Comparison of ENCODE assay signal across 10 mouse cellular contexts in genomic region chr16:16865696-16866561, GRCm38 (mm10). TPM values are rescaled to one million over a fixed set of nuclear protein-coding genes. Genes with fewer than 3 reads are reported as not detected.
DNase-seq lines count a peak whose midpoint lies in the region; ATAC-seq and TF ChIP-seq lines count a peak whose summit lies in the region.
"Had no signal": no experiment of that assay in that cellular context is flagged by ENCODE, and none has a peak within 500 bp of the region (broad histone marks: within the 10 kb centered on the region; RNA-seq: fewer than 3 reads in every experiment).

No protein-coding gene starts in this region.

- TF ChIP-seq CTCF in kidney, adult 2 months (conservative IDR thresholded peaks at IDR 0.05; ENCODE audit: insufficient read depth, insufficient read length, low read depth, low read length), result no peak

- H3K27ac ChIP-seq in kidney, adult 2 months (ENCODE audit: insufficient read depth, low read depth, low read length), result peak overlapping the region; percentile 91
- H3K27ac ChIP-seq in forebrain, embryonic 11.5 days (ENCODE audit: low read depth, low read length), result no peak overlapping the region
- H3K27ac ChIP-seq: neural tube, embryonic 13.5 days had no signal

- H3K36me3 ChIP-seq in kidney, adult 2 months (ENCODE audit: control insufficient read depth, insufficient read depth, low read length), result no peaks in the 10 kb centered on the region
- H3K36me3 ChIP-seq in forebrain, embryonic 11.5 days (ENCODE audit: control insufficient read depth, insufficient read depth, low read length), result no peaks in the 10 kb centered on the region
- H3K36me3 ChIP-seq: neural tube, embryonic 13.5 days had no signal

- TF ChIP-seq POLR2A in kidney, adult 2 months (IDR thresholded peaks at IDR 0.05; ENCODE audit: low read depth, low read length), result no peak

- no peak for ATAC-seq in CD4-positive, CD25-positive, alpha-beta regulatory T cell, adult 4 months
- ATAC-seq in forebrain, embryonic 11.5 days (replicated peaks; ENCODE audit: low FRiP score), result no peak

- no peaks in the 10 kb centered on the region for H3K9me3 ChIP-seq in forebrain, embryonic 11.5 days (ENCODE audit: control insufficient read depth, low read length)
- H3K9me3 ChIP-seq: neural tube, embryonic 13.5 days had no signal

- H3K4me1 ChIP-seq in kidney, adult 2 months (ENCODE audit: control insufficient read depth, insufficient read depth, low read length), result no peaks in the 10 kb centered on the region; the same call in 1 of the 2 replicates
- H3K4me1 ChIP-seq in forebrain, embryonic 11.5 days (replicated peaks; ENCODE audit: control insufficient read depth, insufficient read depth, low read length), result no peaks in the 10 kb centered on the region
- H3K4me1 ChIP-seq: neural tube, embryonic 13.5 days had no signal

- WGBS in kidney, adult 2 months, result 29% methylated on average over 5 of the region's 5 CpGs
- 62% methylated on average over 5 of the region's 5 CpGs for WGBS in forebrain, embryonic 11.5 days

- H3K27me3 ChIP-seq in kidney, adult 2 months (replicated peaks; ENCODE audit: control insufficient read depth, insufficient read depth, low read length), result no peaks in the 10 kb centered on the region
- H3K27me3 ChIP-seq in forebrain, embryonic 11.5 days (ENCODE audit: control insufficient read depth, insufficient read depth, low read length), result no peaks in the 10 kb centered on the region
- H3K27me3 ChIP-seq: neural tube, embryonic 13.5 days had no signal

- no peak overlapping the region for H3K4me3 ChIP-seq in kidney, adult 2 months (ENCODE audit: insufficient read depth, low read depth, low read length)
- H3K4me3 ChIP-seq in forebrain, embryonic 11.5 days (ENCODE audit: low read depth, low read length), result no peak overlapping the region
- H3K4me3 ChIP-seq: neural tube, embryonic 13.5 days had no signal

- no peak overlapping the region for H3K9ac ChIP-seq in forebrain, embryonic 11.5 days (ENCODE audit: low read length)
- H3K9ac ChIP-seq: neural tube, embryonic 13.5 days had no signal

- H3K4me2 ChIP-seq in forebrain, embryonic 11.5 days (ENCODE audit: low read depth, low read length, severe bottlenecking), result no peak overlapping the region
- H3K4me2 ChIP-seq: neural tube, embryonic 13.5 days had no signal

- peak; percentile 50 for DNase-seq in CD4-positive, CD25-positive, alpha-beta regulatory T cell, adult 2 months (ENCODE audit: low read depth, low spot score)
- DNase-seq in embryo, embryonic 9.5 days (ENCODE audit: extremely low spot score), result peak; percentile 8
- peak; percentile 89 for DNase-seq in kidney, adult 2 months
- DNase-seq in lung, postnatal 36 days, result peak; percentile 71
- DNase-seq in c-Kit-positive CD71-positive TER-119-positive erythroid progenitor cells, embryonic 14.5 days (ENCODE audit: low spot score), result no peak
- DNase-seq in forebrain, embryonic 11.5 days (ENCODE audit: low spot score), result no peak
- no peak for DNase-seq in layer of hippocampus, postnatal 10 days (ENCODE audit: low spot score in 2 of 2)

RNA-seq across cellular contexts. Expression of gene Igll1, which starts 2.1 kb away (rescaled TPM):
- not detected for polyA plus RNA-seq in CD4-positive, CD25-positive, alpha-beta regulatory T cell, adult 4 months (2017; shearing (Covaris generic))
- polyA plus RNA-seq in kidney, adult 2 months (2012; rRNA removed), result 0.27 and 0.30 TPM in 2 replicates
- polyA plus RNA-seq in forebrain, embryonic 11.5 days (2014; fragmentation: Nextera tagmentation; extraction: Ambion mirVana), result not detected in 2 replicates
- not detected for total RNA-seq in layer of hippocampus, postnatal 10 days (2021)
- total RNA-seq: layer of hippocampus, postnatal 25 days had no signal
- polyA plus RNA-seq: neural tube, embryonic 13.5 days had no signal

RNA-seq across cellular contexts. Expression of gene Top3b, which starts 4.6 kb away (rescaled TPM):
- polyA plus RNA-seq in CD4-positive, CD25-positive, alpha-beta regulatory T cell, adult 4 months (2017; shearing (Covaris generic)), result 10 to 100 TPM; 54.8 to 75.6 TPM
- polyA plus RNA-seq in kidney, adult 2 months (2012; rRNA removed), result 93.6 and 105 TPM in 2 replicates
- 70.3 and 75.7 TPM in 2 replicates for polyA plus RNA-seq in forebrain, embryonic 11.5 days (2014; fragmentation: Nextera tagmentation; extraction: Ambion mirVana)
- 10 to 100 TPM; 49.6 to 66.5 TPM for total RNA-seq in layer of hippocampus, postnatal 10 days (2021)

RNA-seq across cellular contexts. Expression of gene Vpreb1, which starts 4.7 kb away (rescaled TPM):
- 1 to 10 TPM in 1 of 2 experiments, not detected in 1; 3.0 TPM for polyA plus RNA-seq in CD4-positive, CD25-positive, alpha-beta regulatory T cell, adult 4 months (2017; shearing (Covaris generic))
- polyA plus RNA-seq in kidney, adult 2 months (2012; rRNA removed), result 15.2 and 15.7 TPM in 2 replicates
- 0.63 and 1.3 TPM in 2 replicates for polyA plus RNA-seq in forebrain, embryonic 11.5 days (2014; fragmentation: Nextera tagmentation; extraction: Ambion mirVana)
- under 1 TPM in 1 of 2 experiments, not detected in 1; 0.62 TPM for total RNA-seq in layer of hippocampus, postnatal 10 days (2021)

RNA-seq across cellular contexts. Expression of gene Ppm1f, which starts 30.3 kb away (rescaled TPM):
- polyA plus RNA-seq in CD4-positive, CD25-positive, alpha-beta regulatory T cell, adult 4 months (2017; shearing (Covaris generic)), result 10 to 100 TPM; 12.3 to 26.4 TPM
- 14.7 and 15.2 TPM in 2 replicates for polyA plus RNA-seq in kidney, adult 2 months (2012; rRNA removed)
- 22.1 and 24.5 TPM in 2 replicates for polyA plus RNA-seq in forebrain, embryonic 11.5 days (2014; fragmentation: Nextera tagmentation; extraction: Ambion mirVana)
- 10 to 100 TPM; 24.5 to 24.7 TPM for total RNA-seq in layer of hippocampus, postnatal 10 days (2021)

RNA-seq across cellular contexts. Expression of gene Spag6l, which starts 36.7 kb away (rescaled TPM):
- not detected for polyA plus RNA-seq in CD4-positive, CD25-positive, alpha-beta regulatory T cell, adult 4 months (2017; shearing (Covaris generic))
- 0.72 and 1.1 TPM in 2 replicates for polyA plus RNA-seq in kidney, adult 2 months (2012; rRNA removed)
- 1.4 and 2.3 TPM in 2 replicates for polyA plus RNA-seq in forebrain, embryonic 11.5 days (2014; fragmentation: Nextera tagmentation; extraction: Ambion mirVana)
- total RNA-seq in layer of hippocampus, postnatal 10 days (2021), result 10 to 100 TPM; 13.1 to 13.8 TPM

Comparison
In these comparisons a context has a peak if more than half of its experiments do, and no peak if none do; other contexts are left out.
1. DNase-seq: peak in CD4-positive, CD25-positive, alpha-beta regulatory T cell, adult 2 months (single experiment), embryo, embryonic 9.5 days (single experiment), kidney, adult 2 months (single experiment) and lung, postnatal 36 days (single experiment); none in c-Kit-positive CD71-positive TER-119-positive erythroid progenitor cells, embryonic 14.5 days (single experiment), forebrain, embryonic 11.5 days (single experiment) and layer of hippocampus, postnatal 10 days (0 of 2).